Comparison of ENCODE assay signal across 20 mouse cellular contexts in the genomic region with DNA sequence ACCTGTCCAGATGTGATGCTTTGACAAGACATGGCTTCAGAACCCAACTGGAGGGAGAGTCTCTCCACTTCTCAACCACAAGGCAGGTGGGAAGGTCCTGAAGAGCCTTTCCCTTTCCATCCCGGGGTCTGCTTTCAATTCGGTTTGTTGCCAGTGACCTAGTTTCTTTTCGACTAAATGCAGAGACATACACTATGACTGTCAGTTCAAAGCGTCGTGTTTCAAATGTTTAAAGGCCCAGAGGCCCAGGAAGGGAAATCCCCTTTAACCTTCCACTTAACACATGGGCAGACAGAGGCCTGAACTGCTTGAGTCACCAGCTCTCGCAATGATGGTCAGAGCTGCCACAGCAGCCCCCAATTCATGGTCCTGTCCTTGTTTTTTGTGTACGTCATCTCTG.
DNase-seq lines count a peak whose midpoint lies in the region; TF ChIP-seq lines count a peak whose summit lies in the region.
"Had no signal": no experiment of that assay in that cellular context is flagged by ENCODE, and none has a peak within 500 bp of the region (broad histone marks: within the 10 kb centered on the region; RNA-seq: fewer than 3 reads in every experiment).

No protein-coding gene starts in this region.

- no peak overlapping the region for H3K4me3 ChIP-seq in CH12.LX (replicated peaks in 1 of 3; ENCODE audit: low read depth in 2 of 3, low read length in 2 of 3, poor library complexity in 1 of 3)
- H3K4me3 ChIP-seq: forebrain, embryonic 10.5 days; heart, adult 2 months; hindbrain, embryonic 12.5 days; lung, embryonic 15.5 days; neural tube, embryonic 13.5 days had no signal

- peak; percentile 79 for DNase-seq in CH12.LX (ENCODE audit: extremely low read depth)
- peak; percentile 86 for DNase-seq in induced T-regulatory cell, adult 2 months (ENCODE audit: low read depth)
- DNase-seq in retina, postnatal 1 day, result peak; percentile 51
- DNase-seq in right cerebral cortex, postnatal 10 days (ENCODE audit: low spot score in 2 of 2), result no peak
- DNase-seq in right cerebral cortex, adult 18-20 months, result no peak
- no peak for DNase-seq in ovary, postnatal 14 days (ENCODE audit: low spot score)
- no peak for DNase-seq in cerebellum, postnatal 10 days
- DNase-seq: cerebellum, adult 2 months; forebrain, postnatal 0 days; gastrocnemius, postnatal 14 days; heart, adult 2 months; layer of hippocampus, adult 9-11 months; lung, postnatal 36 days; midbrain, embryonic 14.5 days had no signal

- no peak for TF ChIP-seq EP300 in CH12.LX (IDR thresholded peaks at IDR 0.05; ENCODE audit: low read length)

- peaks cover 0 to 21% of the 10 kb centered on the region in 2 experiments; a peak in 2 of 4 replicates for H3K4me1 ChIP-seq in CH12.LX (ENCODE audit: control insufficient read depth in 1 of 2, insufficient read depth in 2 of 2)
- H3K4me1 ChIP-seq: hindbrain, embryonic 12.5 days; lung, embryonic 15.5 days had no signal

- H3K79me2 ChIP-seq in CH12.LX (replicated peaks; ENCODE audit: control insufficient read depth, extremely low read depth, insufficient read depth, poor library complexity, severe bottlenecking), result no peaks in the 10 kb centered on the region

- H3K27ac ChIP-seq in CH12.LX (ENCODE audit: insufficient read depth, low read depth), result no peak overlapping the region
- H3K27ac ChIP-seq: forebrain, embryonic 10.5 days; heart, adult 2 months; hindbrain, embryonic 12.5 days; kidney, postnatal 0 days; liver, embryonic 14.5 days; lung, embryonic 15.5 days; neural tube, embryonic 13.5 days had no signal

- in situ Hi-C loops in CH12.LX (cut with MboI; ENCODE audit: low pct_ligation_motif_present, low pct_unique_long_range_greater_than_20kb, low sequenced_read_pairs), result no loop called here

- no peak for TF ChIP-seq POLR2A in CH12.LX (IDR thresholded peaks at IDR 0.05; ENCODE audit: low read depth, low read length)

- dilution Hi-C loops in CH12.LX (cut with MboI; ENCODE audit: extremely low pct_ligation_motif_present, extremely low pct_unique_long_range_greater_than_20kb, low sequenced_read_pairs), result no loop called here

- no peak overlapping the region for H3K4me2 ChIP-seq in CH12.LX (ENCODE audit: insufficient read depth, low read depth, poor library complexity, severe bottlenecking)
- H3K4me2 ChIP-seq: hindbrain, embryonic 12.5 days; lung, embryonic 15.5 days; neural tube, embryonic 13.5 days had no signal

- no peak for TF ChIP-seq CTCF in CH12.LX (conservative IDR thresholded peaks at IDR 0.05 in 1 of 2, IDR thresholded peaks at IDR 0.05 in 1 of 2; ENCODE audit: low read depth in 2 of 2, low read length in 2 of 2)

- no peak overlapping the region for H3K9ac ChIP-seq in CH12.LX (ENCODE audit: insufficient read depth, low read depth)
- H3K9ac ChIP-seq: forebrain, postnatal 0 days; hindbrain, embryonic 12.5 days; liver, embryonic 14.5 days; lung, embryonic 15.5 days; neural tube, embryonic 13.5 days had no signal

- H3K9me3 ChIP-seq in CH12.LX (replicated peaks; ENCODE audit: low read length), result peaks cover 3% of the 10 kb centered on the region
- H3K9me3 ChIP-seq: forebrain, embryonic 10.5 days; hindbrain, embryonic 12.5 days; lung, embryonic 15.5 days; neural tube, embryonic 13.5 days had no signal

- no peak for TF ChIP-seq RAD21 in CH12.LX (IDR thresholded peaks at IDR 0.05; ENCODE audit: low read depth, low read length)

- H3K36me3 ChIP-seq in CH12.LX (replicated peaks in 1 of 2; ENCODE audit: control insufficient read depth in 1 of 2, insufficient read depth in 1 of 2, low read length in 1 of 2), result no peaks in the 10 kb centered on the region
- H3K36me3 ChIP-seq: forebrain, embryonic 10.5 days; hindbrain, embryonic 12.5 days; lung, embryonic 15.5 days; neural tube, embryonic 13.5 days had no signal

- no peaks in the 10 kb centered on the region for H3K27me3 ChIP-seq in CH12.LX (replicated peaks)
- H3K27me3 ChIP-seq: hindbrain, embryonic 12.5 days; lung, embryonic 15.5 days; neural tube, embryonic 13.5 days had no signal

TF ChIP-seq in CH12.LX, 34 proteins besides CTCF, POLR2A, EP300 and RAD21:
- TF ChIP-seq SIN3A (IDR thresholded peaks at IDR 0.05; ENCODE audit: low read length) (no peak), PAX5 (IDR thresholded peaks at IDR 0.05; ENCODE audit: low read length) (no peak), GABPA (IDR thresholded peaks at IDR 0.05; ENCODE audit: insufficient replicate concordance, low read depth, low read length) (no peak), JUND (conservative IDR thresholded peaks at IDR 0.05; ENCODE audit: low read depth, low read length) (no peak), SMC3 (IDR thresholded peaks at IDR 0.05; ENCODE audit: low read depth, low read length) (no peak), MXI1 (IDR thresholded peaks at IDR 0.05; ENCODE audit: low read depth, low read length) (no peak), USF1 (IDR thresholded peaks at IDR 0.05; ENCODE audit: low read depth, low read length) (no peak), ZMIZ1 (IDR thresholded peaks at IDR 0.05; ENCODE audit: low read depth, low read length) (no peak), ETS1 (conservative IDR thresholded peaks at IDR 0.05; ENCODE audit: low read depth, low read length) (0 out of 2 replicates have a peak, but pooled peaks have one; percentile 24), TCF12 (IDR thresholded peaks at IDR 0.05; ENCODE audit: low read depth, low read length) (no peak), NRF1 (IDR thresholded peaks at IDR 0.05; ENCODE audit: low read depth, low read length) (no peak), MAX (IDR thresholded peaks at IDR 0.05; ENCODE audit: low read length) (0 out of 2 replicates have a peak, but pooled peaks have one; percentile 39), MAZ (IDR thresholded peaks at IDR 0.05; ENCODE audit: low read depth, low read length) (no peak)

Comparison
In these comparisons a context has a peak if more than half of its experiments do, and no peak if none do; other contexts are left out.
1. DNase-seq: peak in CH12.LX (single experiment), induced T-regulatory cell, adult 2 months (single experiment) and retina, postnatal 1 day (single experiment); none in right cerebral cortex, postnatal 10 days (0 of 2), right cerebral cortex, adult 18-20 months (single experiment), ovary, postnatal 14 days (single experiment) and cerebellum, postnatal 10 days (0 of 2).